Mouse (Mus musculus): ENCODE results near the gene Gpx3. TPM values are rescaled to one million over a fixed set of nuclear protein-coding genes. Genes with fewer than 3 reads are reported as not detected.
A peak's percentile ranks its signal among the peaks of the same experiment; 100 is the strongest.
"Not testable (repeated sequence)": the region's sequence is repeated elsewhere in the genome, so short reads cannot be mapped to it uniquely, and the experiment has no call there.

Gpx3 gene
- total RNA-seq, 2 experiments from 2014 or later = 218 to 375 TPM

DNA sequence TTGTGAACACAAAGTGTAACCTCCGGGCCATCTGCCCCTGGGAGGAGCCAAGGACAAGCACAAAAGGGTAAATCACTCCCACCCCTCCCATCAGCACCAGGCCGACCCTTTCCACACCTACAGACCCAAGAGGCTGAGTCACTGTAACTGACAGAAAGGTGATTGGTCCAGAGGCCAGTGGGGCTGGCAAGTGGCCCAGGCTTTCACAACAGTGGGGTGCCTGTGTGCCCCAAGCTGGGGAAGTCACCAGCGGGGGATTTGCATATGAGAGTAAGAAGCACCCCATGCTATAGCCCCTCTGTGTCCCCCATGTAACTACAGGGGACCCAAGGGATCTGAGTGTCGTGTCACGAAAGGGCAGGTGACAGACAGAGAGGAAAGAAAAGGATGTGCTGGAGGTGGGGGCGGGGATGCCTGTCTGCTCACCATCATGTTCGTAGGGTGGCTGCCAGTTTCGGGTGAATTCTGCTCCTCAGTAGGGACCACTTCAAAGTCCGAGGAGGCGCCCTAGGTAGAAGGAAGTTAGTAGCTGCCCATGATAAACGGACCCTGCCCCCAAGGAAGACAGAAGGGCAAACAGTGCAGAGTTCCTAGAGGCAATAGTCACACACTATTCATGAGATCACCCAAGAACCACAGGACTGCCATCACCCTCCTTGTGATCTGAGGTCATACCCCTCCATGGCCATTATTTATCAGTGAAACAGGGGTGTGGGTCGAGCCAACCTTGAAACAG, 34.0 kb downstream of the Gpx3 start:
- DNase-seq (ENCODE audit: low spot score in 2 of 2) = peak; percentile 62

DNA sequence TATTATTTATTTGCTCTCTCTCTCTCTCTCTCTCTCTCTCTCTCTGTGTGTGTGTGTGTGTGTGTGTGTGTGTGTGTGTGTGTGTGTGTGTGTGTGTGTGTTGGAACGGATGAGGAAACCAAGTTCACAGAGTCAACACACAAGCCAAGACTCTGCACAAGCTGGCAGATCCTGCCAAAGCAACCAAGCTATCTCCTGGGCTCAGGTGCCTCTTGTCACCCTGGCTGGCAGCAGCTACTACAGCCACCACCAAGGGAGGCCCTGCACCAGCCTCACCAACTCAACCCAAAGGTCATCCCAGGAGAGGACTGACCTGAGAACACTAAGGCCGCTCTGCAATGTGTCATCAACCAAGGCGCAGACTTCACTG, 34.5 kb downstream of the Gpx3 start:
- no peak for DNase-seq (ENCODE audit: low spot score in 2 of 2)

DNA sequence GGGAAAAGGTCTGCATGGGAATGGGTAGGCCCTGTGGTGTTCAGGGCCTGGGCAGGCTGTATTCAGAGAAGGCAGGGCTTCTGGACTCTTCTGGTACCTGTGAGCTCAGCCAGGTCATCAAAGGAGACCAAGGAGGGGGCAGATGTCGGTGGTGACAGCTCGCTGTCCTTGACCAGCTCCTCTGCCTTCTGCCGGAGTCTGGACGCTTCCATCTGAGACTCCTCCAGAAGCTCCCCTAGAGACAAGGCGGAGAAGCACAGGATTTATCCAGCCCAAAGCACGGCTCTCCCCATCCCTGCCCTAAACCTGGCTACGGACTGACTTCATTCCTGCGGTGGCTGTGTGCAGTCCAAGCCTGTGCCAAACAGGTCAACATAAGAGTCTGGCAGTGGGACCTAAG, 37.2 kb downstream of the Gpx3 start:
- no peak for DNase-seq (ENCODE audit: low spot score in 2 of 2)

DNA sequence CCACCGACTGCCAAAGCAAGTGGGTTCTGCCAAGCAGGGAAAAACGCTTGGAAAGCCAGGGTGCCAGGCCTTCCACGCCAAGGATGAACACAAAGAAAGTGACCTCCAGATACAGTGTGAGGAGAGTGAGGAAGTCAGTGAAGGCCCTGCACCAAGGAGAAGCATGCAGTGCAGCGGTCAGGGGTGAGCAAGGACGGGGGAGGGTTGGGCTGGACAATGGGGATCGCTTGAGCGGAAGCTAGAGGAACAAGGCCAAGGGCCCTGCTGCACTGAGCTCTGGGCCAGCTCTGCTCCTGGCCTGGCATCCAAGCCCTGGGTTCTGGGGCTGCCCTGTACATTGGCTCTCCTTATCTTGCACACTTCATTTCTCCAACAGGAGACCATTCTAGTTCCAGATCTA, 37.8 kb downstream of the Gpx3 start:
- no peak for DNase-seq (ENCODE audit: low spot score in 2 of 2)

DNA sequence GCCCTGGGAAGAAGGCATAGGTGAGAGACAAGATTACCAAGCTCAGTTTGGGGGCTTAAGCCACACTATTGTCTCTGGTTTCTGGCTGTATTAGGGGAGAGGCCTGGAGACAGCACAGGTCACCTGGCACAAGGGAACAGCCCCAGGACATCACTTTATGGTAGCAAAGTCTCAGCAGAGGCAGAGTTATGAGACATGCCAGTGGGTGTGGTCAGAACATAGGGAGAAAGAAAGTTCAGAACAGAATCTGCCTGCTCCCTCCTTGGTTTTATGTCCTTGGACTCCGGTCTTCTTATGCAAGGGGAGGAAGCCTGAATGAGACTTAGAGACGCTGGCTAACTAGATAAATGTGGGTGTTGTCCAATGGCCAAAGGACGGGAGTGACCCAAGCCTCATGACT, 42.4 kb downstream of the Gpx3 start:
- DNase-seq (ENCODE audit: low spot score in 2 of 2) = no peak

DNA sequence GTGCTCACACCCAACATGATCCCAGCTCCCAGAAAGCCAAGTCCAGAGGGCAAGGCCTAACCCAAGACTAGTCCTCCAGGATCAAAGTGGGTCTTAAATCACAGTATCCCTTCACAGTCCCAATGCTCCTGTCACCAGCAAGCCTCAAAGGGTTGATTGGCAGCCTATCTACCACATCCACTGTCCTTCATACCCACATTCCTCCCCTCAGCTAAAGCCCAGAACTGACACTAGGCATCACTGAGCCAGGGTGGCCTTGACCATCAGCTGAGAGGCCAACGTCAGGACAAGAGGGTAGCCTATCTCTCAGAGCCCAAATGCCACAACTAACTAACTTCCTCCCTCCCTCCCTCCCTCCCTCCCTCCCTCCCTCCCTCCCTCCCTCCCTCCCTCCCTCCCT, 47.5 kb downstream of the Gpx3 start:
- no peak for DNase-seq (ENCODE audit: low spot score in 2 of 2)

DNA sequence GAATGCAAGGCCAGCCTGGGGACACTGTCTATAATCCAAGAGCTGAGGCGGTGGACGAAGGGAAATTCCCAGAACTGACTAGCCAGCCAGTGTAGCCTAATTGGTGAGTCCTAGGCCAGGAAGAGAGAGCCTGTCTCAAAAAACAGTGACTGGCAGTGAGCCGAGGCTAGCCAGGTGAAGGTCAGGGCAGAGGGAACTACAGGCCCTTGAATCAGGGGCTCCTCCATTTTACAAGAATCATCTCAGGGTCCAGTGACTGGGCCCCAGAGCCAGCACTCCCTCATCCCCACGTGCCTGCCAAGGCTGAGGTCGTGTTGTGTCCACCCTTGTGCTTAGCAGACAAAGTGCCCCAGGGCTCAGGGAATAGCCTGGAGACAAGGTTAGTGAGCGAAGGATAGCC, 48.4 kb downstream of the Gpx3 start:
- DNase-seq (ENCODE audit: low spot score in 2 of 2) = peak in 1 of 2 experiments; percentile 46

DNA sequence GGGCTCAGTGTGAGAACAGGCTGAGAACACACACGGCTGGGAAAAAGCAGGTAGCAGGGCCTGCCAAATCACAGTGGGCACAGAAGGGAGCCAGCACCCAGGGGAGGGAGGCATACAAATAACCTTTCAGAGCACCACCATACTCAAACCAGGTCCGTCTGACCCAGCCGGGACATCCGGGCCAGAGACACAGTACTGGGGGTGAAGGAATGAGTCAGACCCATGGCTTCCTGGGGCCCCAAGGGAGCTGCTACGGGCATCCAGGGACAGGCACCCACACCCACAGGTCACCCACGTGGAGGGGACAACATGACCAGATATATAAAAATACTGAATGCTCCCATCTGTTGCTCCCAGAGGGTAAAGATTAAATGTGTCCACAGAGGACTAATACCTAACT, 50.4 kb downstream of the Gpx3 start:
- DNase-seq (ENCODE audit: low spot score in 2 of 2) = no peak

DNA sequence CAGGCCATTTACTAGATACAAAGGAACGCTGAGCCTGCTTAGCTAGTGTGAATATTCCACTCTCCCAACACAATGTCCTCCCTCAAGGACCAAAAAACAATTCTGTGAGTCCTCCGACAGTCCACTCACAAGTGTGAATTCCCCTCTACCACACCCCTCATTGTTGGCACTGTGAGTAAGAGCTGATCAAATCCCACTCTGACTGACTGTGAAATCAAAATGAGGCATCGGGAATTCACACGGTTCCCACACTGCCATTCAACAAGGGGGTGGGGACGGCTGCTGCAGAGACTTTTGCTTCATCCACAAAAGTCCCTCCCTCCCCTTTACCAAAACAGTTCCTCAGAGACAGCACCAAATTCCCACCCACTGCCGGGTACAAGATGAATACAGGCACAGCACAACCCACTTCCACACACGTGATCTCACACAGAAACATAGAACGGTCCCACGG, 51.8 kb downstream of the Gpx3 start:
- no peak for DNase-seq (ENCODE audit: low spot score in 2 of 2)

DNA sequence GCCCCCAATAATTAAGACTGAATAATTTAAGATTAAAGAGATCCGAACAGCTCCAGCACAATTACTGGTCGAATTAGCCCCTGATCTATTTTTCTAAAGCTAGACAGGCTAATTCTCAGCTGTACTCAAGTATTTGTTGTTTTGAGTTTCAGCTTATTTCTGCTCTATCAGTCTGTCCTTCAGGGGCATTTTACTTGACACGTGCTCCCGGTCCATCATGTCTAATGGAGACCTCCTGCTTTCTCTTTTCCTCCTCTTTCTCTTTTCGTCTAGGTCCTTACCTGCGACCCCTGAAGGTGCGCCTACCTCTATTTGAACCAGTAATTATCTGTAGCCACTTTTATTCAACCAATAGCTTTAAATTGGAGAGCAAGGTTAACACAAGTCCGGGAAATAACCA, 52.5 kb downstream of the Gpx3 start:
- DNase-seq (ENCODE audit: low spot score in 2 of 2) = no peak

DNA sequence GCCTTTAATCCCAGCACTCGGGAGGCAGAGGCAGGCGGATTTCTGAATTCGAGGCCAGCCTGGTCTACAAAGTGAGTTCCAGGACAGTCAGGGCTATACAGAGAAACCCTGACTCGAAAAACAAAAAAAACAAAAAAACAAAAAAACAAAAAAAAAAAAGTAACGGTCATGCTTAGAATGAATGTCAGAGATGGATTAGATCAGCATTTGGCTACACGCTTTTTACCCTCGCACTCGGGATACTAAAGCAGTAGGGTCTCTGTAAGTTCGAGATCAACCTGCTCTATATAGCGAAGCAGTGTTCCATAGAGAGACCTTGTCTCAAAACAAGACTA, 53.1 kb downstream of the Gpx3 start:
- DNase-seq (ENCODE audit: low spot score in 2 of 2) = not testable (repeated sequence)

DNA sequence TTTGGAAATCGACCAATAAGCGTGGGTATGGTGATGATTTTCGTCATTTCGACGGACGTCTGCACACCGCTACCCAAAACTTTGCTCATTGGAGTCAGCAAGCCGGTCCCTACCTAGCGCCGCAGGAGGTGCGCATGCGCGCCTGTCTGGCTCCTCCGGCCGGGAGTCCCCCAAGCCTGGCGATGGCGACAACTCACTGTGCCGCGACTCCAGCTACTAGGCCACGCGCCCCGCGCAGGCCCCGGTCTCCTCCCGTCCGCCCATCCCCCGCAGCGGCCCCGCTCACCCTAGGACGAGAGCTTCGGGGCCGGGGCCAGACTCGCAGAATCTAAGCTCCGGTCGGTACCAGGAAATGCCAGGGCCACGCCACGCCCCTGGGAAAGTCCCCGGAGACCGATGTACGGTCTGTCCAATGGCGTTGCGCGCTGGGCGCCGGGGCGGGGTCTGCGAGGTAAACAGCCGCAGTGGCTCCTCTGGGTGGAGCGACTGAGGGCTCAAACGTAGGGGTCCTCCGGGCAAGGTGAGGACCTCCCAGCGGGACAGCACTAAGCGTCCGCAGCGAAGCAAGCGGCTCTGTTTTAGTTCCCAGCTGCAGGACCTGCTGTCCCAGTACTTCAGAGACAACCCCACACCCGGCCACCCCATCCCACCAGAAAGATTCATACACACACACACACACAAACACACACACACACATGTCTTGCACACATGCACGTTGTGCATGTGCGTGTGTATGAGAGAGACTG, 53.7 kb downstream of the Gpx3 start:
- peak; percentile 97 to 98 for DNase-seq (ENCODE audit: low spot score in 2 of 2)

DNA sequence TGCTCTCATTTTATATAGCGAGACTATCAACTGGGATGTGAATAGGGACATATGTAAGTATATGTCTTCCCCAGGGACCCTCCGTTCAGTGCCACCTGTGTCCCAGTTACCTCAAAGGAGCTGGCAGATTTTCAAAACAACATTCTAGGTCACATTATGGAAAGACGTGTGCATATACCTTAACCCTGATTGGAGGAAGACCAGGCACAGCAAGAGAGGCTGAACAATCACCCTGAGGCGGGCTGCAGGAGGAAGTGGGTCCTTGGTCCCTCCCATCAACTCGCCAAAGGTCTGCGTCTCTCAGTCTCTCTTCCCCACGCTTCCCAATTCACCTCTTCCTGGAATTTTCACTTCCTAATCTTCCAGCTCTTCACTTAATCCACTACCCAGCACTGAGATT, 54.7 kb downstream of the Gpx3 start:
- no peak for DNase-seq (ENCODE audit: low spot score in 2 of 2)

DNA sequence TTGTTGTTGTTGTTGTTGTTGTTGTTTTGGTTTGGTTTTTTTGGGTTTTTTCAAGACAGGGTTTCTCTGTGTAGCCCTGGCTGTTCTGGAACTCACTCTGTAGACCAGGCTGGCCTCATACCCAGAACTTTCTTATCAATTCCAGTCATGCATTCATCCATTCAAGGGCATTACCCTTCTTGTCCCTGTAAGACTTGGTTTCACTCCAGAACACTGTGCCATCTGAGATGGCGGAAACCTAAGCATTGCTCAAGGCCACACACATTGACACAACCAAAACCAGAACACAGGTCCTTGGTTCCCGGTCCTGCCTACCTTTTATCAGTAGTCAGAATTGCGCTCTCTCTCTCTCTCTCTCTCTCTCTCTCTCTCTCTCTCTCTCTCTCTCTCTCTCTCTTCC, 55.5 kb downstream of the Gpx3 start:
- not testable (repeated sequence) for DNase-seq (ENCODE audit: low spot score in 2 of 2)

DNA sequence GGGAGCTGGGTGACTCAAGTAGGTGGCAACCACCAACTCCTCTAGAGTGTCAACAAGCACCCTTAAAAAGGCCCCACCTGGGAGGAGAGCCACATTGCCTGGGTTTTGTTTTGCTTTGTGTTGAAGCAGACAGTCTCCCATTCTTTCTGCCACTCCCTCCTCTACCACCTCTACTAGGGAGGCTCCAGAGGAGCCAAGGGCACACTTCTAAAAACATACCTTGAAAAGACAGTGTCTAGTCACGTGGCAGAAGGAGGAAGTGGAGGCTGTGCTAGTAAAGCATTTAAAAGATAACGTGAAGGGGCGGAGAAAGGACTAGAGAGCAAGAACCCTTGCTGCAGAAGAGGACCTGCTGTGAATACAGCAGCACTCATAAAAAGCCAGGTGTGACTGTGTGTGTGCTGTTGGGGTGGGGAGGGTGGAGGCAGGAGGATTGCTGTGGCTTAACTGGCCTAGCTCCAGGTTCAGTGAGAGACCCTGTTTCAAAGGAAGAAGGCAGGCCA, 56.4 kb downstream of the Gpx3 start:
- DNase-seq (ENCODE audit: low spot score in 2 of 2) = no peak

Other genes starting within 250 kb of the Gpx3 start
- gene Cdc42se2, start 114.8 kb upstream of the Gpx3 start, total RNA-seq (2021) = 10 to 100 TPM; 18.5 to 21.1 TPM
- 10 to 100 TPM in 1 of 2 experiments, 1 to 10 TPM in 1; 8.4 to 22.2 TPM for gene Lyrm7, start 41.5 kb upstream of the Gpx3 start, total RNA-seq (2021)
- gene Hint1, start 36.1 kb upstream of the Gpx3 start, total RNA-seq (2021) = 100 to 1,000 TPM; 347 to 382 TPM
- gene Tnip1, start 60.5 kb downstream of the Gpx3 start, total RNA-seq (2021) = 10 to 100 TPM; 63.7 to 85.8 TPM
- 100 to 1,000 TPM; 123 to 197 TPM for gene Anxa6, start 131.0 kb downstream of the Gpx3 start, total RNA-seq (2021)
- 1 to 10 TPM; 7.4 to 9.8 TPM for gene Ccdc69, start 175.7 kb downstream of the Gpx3 start, total RNA-seq (2021)
- 100 to 1,000 TPM; 189 to 249 TPM for gene Gm2a, start 195.7 kb downstream of the Gpx3 start, total RNA-seq (2021)
- gene Slc36a3, start 249.3 kb downstream of the Gpx3 start, total RNA-seq (2021) = not detected

Measured in adrenal gland, adult 18-20 months (tissue).